Mouse (Mus musculus) bone marrow macrophage, adult 2 months (primary cell): ENCODE data around the gene Cdkn2d. TPM values are rescaled to one million over a fixed set of nuclear protein-coding genes. Genes with fewer than 3 reads are reported as not detected.
"Not testable (repeated sequence)": the region's sequence is repeated elsewhere in the genome, so short reads cannot be mapped to it uniquely, and the experiment has no call there.

ENCODE experiments used
- H3K27ac ChIP-seq: 2 replicates; pipeline ENCODE4 v1.5.1; 2012; ENCODE audit warnings: low read depth, low read length; ENCODE audit not compliant: insufficient read depth
- H3K4me1 ChIP-seq: 2 replicates; pipeline ENCODE4 v1.6.1; 2012; ENCODE audit warnings: low read length; ENCODE audit not compliant: control insufficient read depth, insufficient read depth
- H3K4me3 ChIP-seq: 2 replicates; pipeline ENCODE4 v1.5.1; 2012; ENCODE audit warnings: mild to moderate bottlenecking, low read length, moderate library complexity; ENCODE audit not compliant: insufficient read depth
- CTCF ChIP-seq: IDR thresholded peaks from 2 replicates; pipeline ENCODE4 v1.5.1; 2012; ENCODE audit warnings: low read depth, mild to moderate bottlenecking, low read length, moderate library complexity
- POLR2A ChIP-seq: IDR thresholded peaks from 2 replicates; pipeline ENCODE4 v1.6.1; 2012; ENCODE audit warnings: mild to moderate bottlenecking, low read depth, low read length, borderline replicate concordance
- polyA plus RNA-seq: library from polyadenylated mRNA; stranded (reverse); fragments of >200 nt; gene quantifications from 2 replicates; pipeline ENCODE4 v1.2.4, GENCODE M21; 2012; ENCODE audit not compliant: missing spikeins, insufficient read depth, insufficient read length

Gene Cdkn2d
- polyA plus RNA-seq, 1 experiment, result 33.1 TPM

DNA sequence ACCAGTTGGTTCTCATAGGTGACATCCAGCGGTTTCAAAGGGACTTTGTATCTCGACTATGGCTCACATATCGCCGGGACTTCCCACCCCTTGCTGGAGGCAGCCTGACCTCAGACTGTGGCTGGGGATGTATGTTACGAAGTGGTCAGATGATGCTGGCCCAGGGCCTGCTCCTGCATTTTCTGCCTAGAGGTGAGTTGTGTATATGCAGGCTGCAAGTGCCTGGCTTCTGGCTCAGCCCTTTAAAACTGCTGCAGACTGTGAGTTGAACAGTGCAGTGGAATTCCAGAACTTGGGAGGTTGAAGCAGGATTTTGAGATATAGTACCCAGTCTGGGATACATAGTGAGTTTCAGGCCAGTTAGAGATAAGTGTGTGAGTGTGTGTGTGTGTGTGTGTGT is 24.3 kb downstream of the Cdkn2d start:
- H3K4me3 ChIP-seq, result no peak overlapping the region
- H3K4me1 ChIP-seq, result peaks cover 14% of the 10 kb centered on the region
- no peak overlapping the region for H3K27ac ChIP-seq
- TF ChIP-seq CTCF (no peak), POLR2A (no peak)

DNA sequence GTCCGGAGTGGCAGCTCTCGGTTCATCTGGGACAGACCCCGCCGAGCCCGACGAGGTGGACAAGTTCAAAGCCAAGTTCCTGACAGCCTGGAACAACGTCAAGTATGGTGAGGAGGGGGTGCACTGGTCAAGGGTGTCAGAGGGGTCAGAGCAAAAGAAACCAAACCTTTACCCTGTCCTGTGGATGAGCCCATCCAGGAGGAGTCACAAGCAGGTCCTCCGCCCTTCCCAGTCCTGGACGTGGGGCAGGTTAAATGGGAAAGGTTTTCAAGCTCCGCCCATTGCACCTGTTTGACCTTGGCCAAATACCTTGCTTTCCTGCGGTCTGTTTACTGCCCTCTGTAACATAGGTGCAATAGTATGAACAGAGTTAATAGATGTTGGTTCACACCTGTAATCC is 25.6 kb downstream of the Cdkn2d start:
- TF ChIP-seq CTCF (no peak), POLR2A (no peak)
- 0 out of 2 replicates have a peak overlapping the region, but pooled peaks have one; percentile 8 for H3K27ac ChIP-seq
- H3K4me3 ChIP-seq, result peak overlapping the region; percentile 77
- H3K4me1 ChIP-seq, result peaks cover 23% of the 10 kb centered on the region

DNA sequence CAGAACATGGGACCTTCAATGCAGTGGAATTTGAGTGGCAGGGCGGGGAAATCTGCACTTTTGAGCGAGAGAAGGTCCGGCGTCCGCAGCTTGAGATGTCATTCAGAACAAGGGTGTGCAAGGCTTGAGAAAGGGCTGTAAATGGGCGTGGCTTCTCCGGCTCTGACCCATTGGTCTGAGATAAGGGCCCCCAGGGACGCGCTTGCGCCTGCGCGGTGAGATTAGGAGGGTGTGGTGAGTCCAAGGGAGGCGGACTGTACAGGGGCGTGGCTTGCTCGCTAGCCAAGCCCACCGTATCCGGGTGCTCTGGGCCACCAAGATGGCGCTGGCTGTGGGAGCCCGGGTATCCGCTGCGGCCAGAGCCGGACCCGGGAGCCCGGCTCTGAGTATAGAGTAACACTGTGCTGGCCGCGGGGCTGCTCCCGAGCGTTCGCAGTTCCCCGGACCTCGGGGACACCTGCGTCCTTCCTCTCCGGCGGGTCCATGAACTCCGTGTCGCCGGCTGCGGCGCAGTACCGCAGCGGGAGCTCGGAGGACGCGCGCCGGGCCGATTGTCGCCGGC is 26.1 kb downstream of the Cdkn2d start, which contains the start of gene Atg4d:
Gene Atg4d, plus strand, starts transcription at position 294 of the 562 bp plus-strand sequence.
- Histone ChIP-seq H3K4me3 (peak within 1 kb of the TSS; percentile 77), H3K4me1 (peaks cover 29% of the 10 kb centered on the region), H3K27ac (0 out of 2 replicates have a peak within 1 kb of the TSS, but pooled peaks have one; percentile 8)
- TF ChIP-seq CTCF (no peak), POLR2A (peak; percentile 88)

DNA sequence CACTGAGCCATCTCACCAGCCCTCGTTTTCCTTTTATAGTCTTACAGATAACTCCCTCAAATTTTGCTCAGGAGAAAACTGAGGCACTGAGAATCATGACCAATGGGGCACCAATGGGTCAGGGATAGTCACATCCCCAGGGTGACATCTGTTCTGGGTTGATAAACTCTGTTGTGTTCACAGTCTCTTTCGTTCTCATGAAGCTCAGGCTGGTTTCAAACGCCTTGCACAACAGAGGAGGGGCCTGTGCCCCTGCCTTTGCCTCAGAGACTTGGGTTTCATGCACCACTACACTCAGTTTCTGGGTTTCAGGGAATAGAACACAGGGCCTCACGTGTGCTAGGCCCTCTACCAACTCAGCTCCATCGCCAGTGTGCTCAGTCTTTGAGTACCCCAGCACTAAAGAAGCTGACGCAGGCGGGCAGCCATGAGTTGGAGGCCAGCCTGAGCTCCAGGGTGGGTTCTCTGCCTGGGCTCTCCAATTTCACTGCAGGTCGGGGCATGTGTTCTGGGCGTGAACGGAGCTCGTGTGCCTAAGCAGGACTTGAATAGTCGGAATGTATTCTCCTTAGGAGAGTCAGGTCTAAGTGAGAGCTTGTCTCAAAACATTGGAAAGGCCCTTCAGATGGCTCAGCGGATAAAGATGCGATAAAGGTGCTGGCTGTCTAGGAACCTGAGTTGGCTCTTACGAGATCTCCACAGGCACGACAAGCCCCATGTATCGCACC is 26.8 kb downstream of the Cdkn2d start:
- H3K4me3 ChIP-seq, result peak overlapping the region; percentile 77
- TF ChIP-seq CTCF, result no peak
- no peak for TF ChIP-seq POLR2A
- H3K4me1 ChIP-seq, result peaks cover 35% of the 10 kb centered on the region
- no peak overlapping the region for H3K27ac ChIP-seq

DNA sequence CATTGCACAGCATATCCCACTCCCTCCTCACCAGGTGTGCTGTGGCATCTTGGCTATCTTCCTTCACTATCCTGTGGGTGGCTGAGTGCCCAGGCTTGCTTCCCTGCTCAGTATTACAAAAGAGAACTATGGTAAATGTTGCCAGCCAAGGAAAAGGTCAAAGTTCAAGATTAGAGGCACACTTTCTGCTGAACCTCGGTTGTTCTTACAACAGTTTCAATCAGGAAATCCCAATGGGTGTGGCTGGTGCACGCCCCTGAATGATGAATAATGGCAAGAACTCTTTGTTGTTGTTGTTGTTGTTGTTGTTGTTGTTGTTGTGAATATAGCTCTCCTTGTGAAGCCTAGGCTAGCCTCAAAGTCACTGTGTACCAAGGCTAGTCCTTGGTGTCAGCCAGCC is 29.4 kb downstream of the Cdkn2d start:
- Histone ChIP-seq H3K4me3 (no peak overlapping the region), H3K27ac (0 out of 2 replicates have a peak overlapping the region, but pooled peaks have one; percentile 1), H3K4me1 (peaks cover 34% of the 10 kb centered on the region)
- TF ChIP-seq POLR2A (no peak), CTCF (no peak)

DNA sequence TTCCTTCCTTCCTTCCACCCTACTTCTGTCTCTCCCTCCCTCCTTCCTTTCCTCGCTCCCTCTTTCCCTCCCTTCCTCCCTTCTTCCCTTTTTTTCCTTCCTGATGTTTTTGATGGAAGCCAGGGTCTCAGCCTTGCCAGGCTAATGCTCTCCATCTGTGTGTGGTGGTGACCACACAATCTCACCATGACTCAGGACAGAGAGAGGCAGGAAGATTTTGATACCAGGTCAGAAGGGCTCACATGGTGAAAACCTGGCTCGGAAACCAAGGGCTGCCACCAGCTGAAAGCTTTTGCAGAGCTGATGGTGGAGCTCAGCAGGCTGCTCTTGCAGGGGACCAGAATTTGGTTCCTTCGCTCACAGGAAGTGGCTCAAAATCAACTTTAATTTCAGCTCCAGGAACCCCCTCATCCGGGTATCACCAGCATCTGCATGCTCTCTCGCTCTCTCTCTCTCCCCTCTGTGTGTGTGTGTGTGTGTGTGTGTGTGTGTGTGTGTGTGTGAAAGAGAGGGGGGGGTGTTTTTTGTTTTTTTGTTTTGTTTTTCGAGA is 30.6 kb downstream of the Cdkn2d start:
- Histone ChIP-seq H3K27ac (no peak overlapping the region), H3K4me3 (no peak overlapping the region), H3K4me1 (peaks cover 29% of the 10 kb centered on the region)
- no peak for TF ChIP-seq POLR2A
- no peak for TF ChIP-seq CTCF

DNA sequence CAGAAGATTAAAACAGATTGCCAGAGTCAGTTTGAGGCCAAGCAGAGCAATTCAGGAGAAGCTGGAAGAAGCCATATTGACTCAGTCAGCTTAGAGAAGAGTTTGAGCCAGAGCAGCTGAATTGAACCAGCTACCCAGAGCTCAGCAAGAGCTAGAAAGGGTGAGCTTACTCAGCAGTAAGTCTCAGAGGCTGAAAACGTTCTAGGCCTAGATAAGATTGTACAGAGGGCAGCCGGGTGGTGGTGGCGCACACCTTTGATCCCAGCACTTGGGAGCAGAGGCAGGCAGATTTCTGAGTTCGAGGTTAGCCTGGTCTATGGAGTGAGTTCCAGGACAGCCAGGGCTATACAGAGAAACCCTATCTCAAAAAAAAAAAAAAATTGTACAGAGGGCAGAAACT is 34.9 kb downstream of the Cdkn2d start:
- H3K4me3 ChIP-seq, H3K27ac ChIP-seq: not testable (repeated sequence)
- peaks cover 17% of the 10 kb centered on the region for H3K4me1 ChIP-seq

DNA sequence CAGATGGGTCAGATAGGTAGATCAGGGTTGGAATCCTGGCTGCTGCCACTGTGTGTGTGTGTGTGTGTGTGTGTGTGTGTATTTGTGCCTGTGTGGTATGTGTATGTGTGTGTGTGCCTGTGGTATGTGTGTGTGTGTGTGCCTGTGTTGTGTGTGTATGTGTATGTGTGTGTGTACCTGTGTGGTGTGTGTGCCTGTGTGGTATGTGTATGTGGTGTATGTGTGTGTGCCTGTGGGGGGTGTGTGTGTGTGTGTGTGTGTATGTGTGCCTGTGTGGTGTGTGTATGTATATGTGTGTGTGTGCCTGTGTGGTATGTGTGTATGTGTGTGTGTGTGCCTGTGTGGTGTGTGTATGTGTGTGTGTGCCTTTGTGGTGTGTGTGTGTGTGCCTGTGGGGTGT is 36.5 kb downstream of the Cdkn2d start:
- TF ChIP-seq CTCF (no peak), POLR2A (no peak)
- H3K4me1 ChIP-seq, result peaks cover 3% of the 10 kb centered on the region
- no peak overlapping the region for H3K27ac ChIP-seq
- no peak overlapping the region for H3K4me3 ChIP-seq

DNA sequence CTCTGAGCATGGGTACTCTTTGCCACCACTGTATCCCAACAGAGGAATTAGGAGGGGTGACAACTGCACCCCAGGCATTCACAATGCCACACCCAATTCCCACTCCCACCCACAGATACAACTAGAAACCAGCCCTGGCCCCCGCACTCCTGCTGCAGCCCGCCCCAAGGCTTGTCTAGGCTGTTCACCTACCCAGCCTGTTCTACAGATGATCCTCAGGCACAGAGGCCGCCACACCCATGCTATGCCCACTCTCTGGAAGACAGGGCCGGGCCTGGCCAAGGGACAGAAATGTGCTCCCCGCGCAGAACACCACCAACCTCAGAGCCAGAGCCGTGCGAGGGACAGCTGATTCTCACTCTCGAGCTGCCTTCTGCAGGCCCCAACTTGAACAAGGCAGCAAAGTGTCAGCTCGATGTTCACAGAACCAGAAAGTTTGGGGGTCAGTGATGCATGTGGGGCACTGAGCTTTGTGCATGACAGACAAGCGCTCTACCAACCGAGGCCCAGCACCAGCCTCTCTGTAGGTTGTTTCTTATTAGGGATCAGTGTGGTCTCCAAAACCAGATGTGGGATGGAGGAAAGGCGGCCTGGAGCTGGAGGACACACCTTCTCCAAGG is 40.0 kb downstream of the Cdkn2d start:
- TF ChIP-seq POLR2A (no peak), CTCF (no peak)
- H3K4me3 ChIP-seq, result no peak overlapping the region
- no peaks in the 10 kb centered on the region for H3K4me1 ChIP-seq
- H3K27ac ChIP-seq, result no peak overlapping the region

DNA sequence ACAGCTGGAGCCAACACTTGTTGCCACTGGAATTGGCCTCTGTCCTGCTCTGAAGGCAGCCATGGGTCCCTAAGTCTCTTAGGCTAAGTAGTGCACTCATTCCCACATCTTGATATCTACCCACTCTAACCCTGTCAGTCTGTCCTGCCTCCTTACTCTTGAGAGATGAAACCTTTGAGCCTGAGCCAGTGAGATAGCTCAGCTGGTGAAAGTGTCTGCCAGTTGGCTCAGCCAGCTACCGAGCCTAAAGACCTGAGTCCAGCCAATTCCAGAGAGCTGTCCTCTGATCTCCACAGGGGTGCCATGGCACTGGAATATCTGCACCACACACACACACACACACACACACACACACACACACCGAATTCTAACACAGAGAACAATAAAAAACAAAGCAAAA is 40.7 kb downstream of the Cdkn2d start:
- H3K4me3 ChIP-seq, result no peak overlapping the region
- no peak for TF ChIP-seq CTCF
- no peak for TF ChIP-seq POLR2A
- H3K27ac ChIP-seq, result no peak overlapping the region
- no peaks in the 10 kb centered on the region for H3K4me1 ChIP-seq
